Comparison of ENCODE assay signal across 23 mouse cellular contexts in genomic region chr5:86792249-86792648, GRCm38 (mm10). TPM values are rescaled to one million over a fixed set of nuclear protein-coding genes. Genes with fewer than 3 reads are reported as not detected.
"Had no signal": no experiment of that assay in that cellular context is flagged by ENCODE, and none has a peak within 500 bp of the region (broad histone marks: within the 10 kb centered on the region; RNA-seq: fewer than 3 reads in every experiment).

No protein-coding gene starts in this region.

- DNase-seq: heart, postnatal 10 days; heart, postnatal 14 days; heart, postnatal 36 days; heart, postnatal 4 days; kidney, adult 11 months; kidney, adult 18-20 months; kidney, adult 8-10 months; kidney, adult 9 months; layer of hippocampus, adult 9-11 months; layer of hippocampus, postnatal 36 days had no signal

- ATAC-seq: hindbrain, embryonic 16.5 days; hindbrain, postnatal 0 days; intestine, embryonic 15.5 days; intestine, embryonic 16.5 days; intestine, postnatal 0 days had no signal

RNA-seq across cellular contexts. Expression of gene Tmprss11e, which starts 46.6 kb away (rescaled TPM):
- total RNA-seq: heart, postnatal 10 days; heart, postnatal 14 days; heart, postnatal 25 days; heart, postnatal 36 days; heart, postnatal 4 days; hindbrain, postnatal 0 days; layer of hippocampus, adult 18-20 months; layer of hippocampus, adult 2 months; layer of hippocampus, adult 8-10 months; layer of hippocampus, postnatal 10 days; layer of hippocampus, postnatal 14 days; layer of hippocampus, postnatal 25 days; layer of hippocampus, postnatal 36 days; left cerebral cortex, adult 2 months had no signal
